Mouse (Mus musculus): ENCODE measurements at regions not wholly inside any gene's neighbourhood (a gene's known extent, or its start where the extent isn't known, plus 50 kb on each side); places are given as distances from the start of the nearest gene placed in this dataset.

GRCm38 (mm10) chr6:103366782-103367491 lies 143.4 kb upstream of the Chl1 start:
- no peaks in the 10 kb centered on the region for H3K4me1 ChIP-seq (replicated peaks)
- H3K4me3 ChIP-seq = no peak overlapping the region
- WGBS = 89% methylated on average over 2 of the region's 2 CpGs
- no peaks in the 10 kb centered on the region for H3K9me3 ChIP-seq
- H3K36me3 ChIP-seq = no peaks in the 10 kb centered on the region
- no peaks in the 10 kb centered on the region for H3K27me3 ChIP-seq (ENCODE audit: insufficient read depth, poor library complexity, severe bottlenecking)
- no peak for DNase-seq (ENCODE audit: low spot score)
- H3K27ac ChIP-seq = no peak overlapping the region

GRCm38 (mm10) chr6:103374956-103375355 lies 135.4 kb upstream of the Chl1 start:
- H3K9me3 ChIP-seq = no peaks in the 10 kb centered on the region
- DNase-seq (ENCODE audit: low spot score) = no peak
- 92% methylated on average over 7 of the region's 7 CpGs for WGBS

GRCm38 (mm10) chr6:103377277-103377676 lies 133.1 kb upstream of the Chl1 start:
- no peak overlapping the region for H3K27ac ChIP-seq
- H3K4me1 ChIP-seq (replicated peaks) = peaks cover 17% of the 10 kb centered on the region
- DNase-seq (ENCODE audit: low spot score) = no peak
- H3K36me3 ChIP-seq = no peaks in the 10 kb centered on the region
- H3K27me3 ChIP-seq (ENCODE audit: insufficient read depth, poor library complexity, severe bottlenecking) = no peaks in the 10 kb centered on the region
- 65% methylated on average over 1 of the region's 1 CpGs for WGBS
- H3K9me3 ChIP-seq = no peaks in the 10 kb centered on the region
- no peak overlapping the region for H3K4me3 ChIP-seq

More at GRCm38 (mm10) chr6:103374956-103375355, 135.4 kb upstream of the Chl1 start:
- no peak overlapping the region for H3K27ac ChIP-seq
- no peaks in the 10 kb centered on the region for H3K27me3 ChIP-seq (ENCODE audit: insufficient read depth, poor library complexity, severe bottlenecking)
- no peaks in the 10 kb centered on the region for H3K36me3 ChIP-seq
- peaks cover 3% of the 10 kb centered on the region; the same call in 1 of the 2 replicates for H3K4me1 ChIP-seq (replicated peaks)
- no peak overlapping the region for H3K4me3 ChIP-seq

- no peak for DNase-seq (ENCODE audit: low spot score)
- no peak overlapping the region for H3K4me3 ChIP-seq
- H3K9me3 ChIP-seq = no peaks in the 10 kb centered on the region
- H3K27ac ChIP-seq = no peak overlapping the region
- no peaks in the 10 kb centered on the region for H3K27me3 ChIP-seq (ENCODE audit: insufficient read depth, poor library complexity, severe bottlenecking)
- H3K4me1 ChIP-seq (replicated peaks) = peaks cover 24% of the 10 kb centered on the region
- no peaks in the 10 kb centered on the region for H3K36me3 ChIP-seq
These were observed 132.3 kb upstream of the Chl1 start for GRCm38 (mm10) chr6:103378047-103378446.

GRCm38 (mm10) chr6:103381030-103381429 lies 129.4 kb upstream of the Chl1 start:
- Histone ChIP-seq H3K36me3 (no peaks in the 10 kb centered on the region), H3K4me1 (replicated peaks) (peaks cover 25% of the 10 kb centered on the region), H3K27me3 (ENCODE audit: insufficient read depth, poor library complexity, severe bottlenecking) (no peaks in the 10 kb centered on the region), H3K9me3 (no peaks in the 10 kb centered on the region), H3K27ac (no peak overlapping the region), H3K4me3 (no peak overlapping the region)
- DNase-seq (ENCODE audit: low spot score) = no peak
- WGBS = 60% methylated on average over 1 of the region's 1 CpGs

- peaks cover 31% of the 10 kb centered on the region for H3K4me1 ChIP-seq (replicated peaks)
- no peaks in the 10 kb centered on the region for H3K9me3 ChIP-seq
- WGBS = 78% methylated on average over 2 of the region's 2 CpGs
- H3K4me3 ChIP-seq = no peak overlapping the region
- H3K36me3 ChIP-seq = no peaks in the 10 kb centered on the region
- no peak for DNase-seq (ENCODE audit: low spot score)
- no peaks in the 10 kb centered on the region for H3K27me3 ChIP-seq (ENCODE audit: insufficient read depth, poor library complexity, severe bottlenecking)
- no peak overlapping the region for H3K27ac ChIP-seq
These were observed 128.5 kb upstream of the Chl1 start for GRCm38 (mm10) chr6:103381930-103382329.

GRCm38 (mm10) chr6:103386591-103386990 lies 123.8 kb upstream of the Chl1 start:
- Histone ChIP-seq H3K27me3 (ENCODE audit: insufficient read depth, poor library complexity, severe bottlenecking) (no peaks in the 10 kb centered on the region), H3K36me3 (no peaks in the 10 kb centered on the region), H3K4me1 (replicated peaks) (peaks cover 22% of the 10 kb centered on the region), H3K4me3 (no peak overlapping the region), H3K9me3 (no peaks in the 10 kb centered on the region), H3K27ac (no peak overlapping the region)
- DNase-seq (ENCODE audit: low spot score) = no peak
- WGBS = 72% methylated on average over 4 of the region's 4 CpGs

- H3K4me3 ChIP-seq = no peak overlapping the region
- H3K9me3 ChIP-seq = no peaks in the 10 kb centered on the region
- no peak for DNase-seq (ENCODE audit: low spot score)
- no peaks in the 10 kb centered on the region for H3K27me3 ChIP-seq (ENCODE audit: insufficient read depth, poor library complexity, severe bottlenecking)
- no peak overlapping the region for H3K27ac ChIP-seq
- no peaks in the 10 kb centered on the region for H3K4me1 ChIP-seq (replicated peaks)
- H3K36me3 ChIP-seq = no peaks in the 10 kb centered on the region
These were observed 104.4 kb upstream of the Chl1 start for GRCm38 (mm10) chr6:103405961-103406360.

- Histone ChIP-seq H3K27me3 (ENCODE audit: insufficient read depth, poor library complexity, severe bottlenecking) (no peaks in the 10 kb centered on the region), H3K9me3 (no peaks in the 10 kb centered on the region), H3K36me3 (no peaks in the 10 kb centered on the region), H3K4me3 (no peak overlapping the region), H3K27ac (no peak overlapping the region), H3K4me1 (replicated peaks) (no peaks in the 10 kb centered on the region)
- no peak for DNase-seq (ENCODE audit: low spot score)
- 80% methylated on average over 2 of the region's 2 CpGs for WGBS
These were observed 95.5 kb upstream of the Chl1 start for GRCm38 (mm10) chr6:103414888-103415287.

- WGBS = 50% methylated on average over 1 of the region's 1 CpGs
- H3K4me1 ChIP-seq (replicated peaks) = no peaks in the 10 kb centered on the region
- DNase-seq (ENCODE audit: low spot score) = no peak
These were observed 89.1 kb upstream of the Chl1 start for GRCm38 (mm10) chr6:103421013-103421933.

GRCm38 (mm10) chr6:103430933-103431594 lies 79.3 kb upstream of the Chl1 start:
- Histone ChIP-seq H3K4me3 (no peak overlapping the region), H3K4me1 (replicated peaks) (no peaks in the 10 kb centered on the region), H3K27me3 (ENCODE audit: insufficient read depth, poor library complexity, severe bottlenecking) (no peaks in the 10 kb centered on the region), H3K36me3 (no peaks in the 10 kb centered on the region), H3K27ac (no peak overlapping the region), H3K9me3 (no peaks in the 10 kb centered on the region)
- 81% methylated on average over 5 of the region's 5 CpGs for WGBS
- DNase-seq (ENCODE audit: low spot score) = no peak

More at GRCm38 (mm10) chr6:103421013-103421933, 89.1 kb upstream of the Chl1 start:
- Histone ChIP-seq H3K4me3 (no peak overlapping the region), H3K27ac (no peak overlapping the region), H3K36me3 (no peaks in the 10 kb centered on the region), H3K9me3 (no peaks in the 10 kb centered on the region), H3K27me3 (ENCODE audit: insufficient read depth, poor library complexity, severe bottlenecking) (no peaks in the 10 kb centered on the region)

GRCm38 (mm10) chr6:103431595-103431957 lies 78.8 kb upstream of the Chl1 start:
- WGBS = 84% methylated on average over 5 of the region's 5 CpGs
- H3K4me1 ChIP-seq (replicated peaks) = no peaks in the 10 kb centered on the region
- H3K36me3 ChIP-seq = no peaks in the 10 kb centered on the region
- H3K4me3 ChIP-seq = no peak overlapping the region
- DNase-seq (ENCODE audit: low spot score) = no peak
- no peak overlapping the region for H3K27ac ChIP-seq
- H3K27me3 ChIP-seq (ENCODE audit: insufficient read depth, poor library complexity, severe bottlenecking) = no peaks in the 10 kb centered on the region
- no peaks in the 10 kb centered on the region for H3K9me3 ChIP-seq
